Mouse (Mus musculus) layer of hippocampus, postnatal 25 days (tissue): ENCODE data around the gene N4bp3. TPM values are rescaled to one million over a fixed set of nuclear protein-coding genes. Genes with fewer than 3 reads are reported as not detected.
A peak's percentile ranks its signal among the peaks of the same experiment; 100 is the strongest.

Experiments used
- DNase-seq, 2 experiments: peaks; one replicate each; pipeline ENCODE4 v3.0.0; 2022; ENCODE audit warnings: mixed read lengths in 2 of 2, low spot score in 1 of 2; ENCODE audit errors: extremely low spot score in 1 of 2
- total RNA-seq, 2 experiments: library from RNA; stranded (reverse); gene quantifications; 2 replicates each; pipeline ENCODE4 v1.2.3; 2021

N4bp3 gene
- total RNA-seq, 2 experiments from 2014 or later, result 12.1 to 12.4 TPM

GRCm38 (mm10) chr11:51606447-51607095 is 44.1 kb downstream of the N4bp3 start, which contains the start of gene Hnrnpab:
Gene Hnrnpab, minus strand, starts transcription at chr11:51606847.
- peak; percentile 95 to 97 for DNase-seq

DNA sequence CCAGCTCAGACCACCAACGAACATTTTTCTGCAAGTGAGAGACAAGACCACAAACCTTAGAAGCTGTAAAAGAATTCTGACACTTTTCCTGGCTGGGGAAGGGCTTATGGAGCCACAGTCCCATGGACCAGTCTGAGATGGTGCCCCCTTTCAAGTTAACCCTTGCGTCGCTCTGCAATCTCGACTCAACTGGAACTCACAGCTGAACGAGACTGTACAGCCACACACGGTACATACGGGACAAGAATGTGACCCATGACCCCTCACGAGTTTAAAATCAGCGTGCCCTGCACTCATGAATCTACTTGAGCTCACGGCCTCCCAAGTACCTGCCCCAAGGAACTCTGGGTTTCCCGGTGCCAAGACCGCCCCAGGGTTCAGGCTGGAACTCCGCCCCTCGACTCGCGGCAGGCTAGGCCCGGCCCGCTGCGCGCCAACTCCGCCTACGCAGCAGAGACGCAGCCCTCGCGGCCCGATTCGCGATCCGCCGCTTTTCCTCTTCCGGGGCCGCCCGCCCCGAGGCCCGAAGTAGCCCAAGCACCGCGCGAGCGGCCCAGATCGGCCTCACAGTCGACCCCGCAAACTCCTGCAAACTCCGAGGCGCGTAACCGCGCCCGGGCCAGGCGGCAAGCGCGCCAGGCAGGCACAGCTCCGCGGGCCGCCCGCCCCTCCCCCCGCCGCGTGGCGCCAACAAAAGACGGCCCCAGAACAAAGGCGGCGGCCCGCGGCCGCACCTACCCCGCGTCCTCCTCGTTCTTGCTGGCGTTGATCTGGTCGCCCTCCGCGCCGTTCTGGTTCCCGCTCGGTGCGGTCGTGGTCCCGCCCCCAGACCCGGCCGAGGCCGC is 44.8 kb downstream of the N4bp3 start:
- peak; percentile 66 to 67 for DNase-seq

DNA sequence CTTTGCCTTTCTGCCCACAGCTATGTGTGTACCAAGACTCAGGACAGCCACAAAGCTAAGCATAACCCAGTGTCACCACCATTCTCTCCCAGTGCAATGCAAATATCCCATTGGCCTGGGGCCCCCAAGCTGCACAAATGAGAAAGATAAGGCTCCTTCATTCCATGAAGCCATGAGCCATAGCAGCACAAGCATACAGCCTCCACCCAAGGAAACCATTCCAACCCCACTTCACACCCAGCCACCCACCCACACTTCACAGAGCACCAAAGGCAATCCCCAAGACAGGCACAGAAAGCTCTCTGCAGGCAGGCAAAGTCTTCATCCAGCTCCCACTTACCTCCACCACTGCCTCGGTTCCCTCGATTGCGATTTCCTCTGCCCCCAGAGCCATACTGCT is 48.4 kb downstream of the N4bp3 start:
- DNase-seq, result no peak

DNA sequence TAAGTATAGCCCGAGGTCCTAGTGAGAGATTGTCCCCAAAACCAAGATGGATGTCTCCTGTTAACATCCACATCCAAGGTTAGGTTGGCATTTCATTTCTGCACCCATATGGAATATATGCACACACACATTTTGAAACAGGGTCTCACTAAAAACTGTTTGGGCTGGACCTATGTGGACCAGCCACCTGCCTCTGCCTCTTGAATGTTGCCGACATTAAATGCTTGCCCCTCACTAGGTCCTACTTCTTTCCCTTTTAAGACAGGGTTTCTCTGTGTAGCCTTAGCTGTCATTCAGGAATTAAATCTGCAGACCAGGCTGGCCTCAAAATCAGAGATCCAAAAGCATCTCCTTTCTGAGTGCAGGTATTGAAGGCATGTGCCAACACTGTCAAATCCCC is 53.1 kb downstream of the N4bp3 start:
- DNase-seq, result no peak

- DNase-seq, result no peak
Observed at GRCm38 (mm10) chr11:51595459-51596083, 55.1 kb downstream of the N4bp3 start.

GRCm38 (mm10) chr11:51594715-51595350 is 55.8 kb downstream of the N4bp3 start:
- no peak for DNase-seq

- DNase-seq, result no peak
Observed at GRCm38 (mm10) chr11:51593849-51594248, 56.8 kb downstream of the N4bp3 start.

GRCm38 (mm10) chr11:51593368-51593767 is 57.3 kb downstream of the N4bp3 start:
- DNase-seq, result no peak

Other genes starting within 250 kb of the N4bp3 start
- gene Phykpl, start 66.1 kb downstream of the N4bp3 start, total RNA-seq, result 1 to 10 TPM; 5.6 to 8.1 TPM
- gene Hnrnpab, start 44.0 kb downstream of the N4bp3 start, total RNA-seq, result 100 to 1,000 TPM; 154 to 161 TPM
- gene Nhp2, start 31.1 kb downstream of the N4bp3 start, total RNA-seq, result 10 to 100 TPM; 46.7 to 48.7 TPM
- gene Rmnd5b, start 14.9 kb downstream of the N4bp3 start, total RNA-seq, result 10 to 100 TPM; 62.3 to 65.9 TPM
- gene D930048N14Rik, start 112 bp upstream of the N4bp3 start, total RNA-seq, result 1 to 10 TPM; 1.2 to 1.3 TPM
- gene 0610009B22Rik, start 38.0 kb upstream of the N4bp3 start, total RNA-seq, result 10 to 100 TPM; 36.6 to 44.4 TPM
- gene Sec24a, start 112.8 kb upstream of the N4bp3 start, total RNA-seq, result 10 to 100 TPM; 15.3 to 22.0 TPM
- 10 to 100 TPM; 68.7 to 72.7 TPM for gene Sar1b, start 112.8 kb upstream of the N4bp3 start, total RNA-seq
- gene Jade2, start 206.8 kb upstream of the N4bp3 start, total RNA-seq, result 10 to 100 TPM; 28.4 to 29.7 TPM